Mouse (Mus musculus) urinary bladder, postnatal 36 days (tissue): ENCODE measurements at regions not wholly inside any gene's neighbourhood (a gene's known extent, or its start where the extent isn't known, plus 50 kb on each side); places are given as distances from the start of the nearest gene placed in this dataset.

Experiments
- DNase-seq, 2 experiments: peaks; one replicate each; pipeline ENCODE4 v3.0.0; 2022; ENCODE audit warnings: low spot score in 2 of 2, mixed read lengths in 1 of 2

DNA sequence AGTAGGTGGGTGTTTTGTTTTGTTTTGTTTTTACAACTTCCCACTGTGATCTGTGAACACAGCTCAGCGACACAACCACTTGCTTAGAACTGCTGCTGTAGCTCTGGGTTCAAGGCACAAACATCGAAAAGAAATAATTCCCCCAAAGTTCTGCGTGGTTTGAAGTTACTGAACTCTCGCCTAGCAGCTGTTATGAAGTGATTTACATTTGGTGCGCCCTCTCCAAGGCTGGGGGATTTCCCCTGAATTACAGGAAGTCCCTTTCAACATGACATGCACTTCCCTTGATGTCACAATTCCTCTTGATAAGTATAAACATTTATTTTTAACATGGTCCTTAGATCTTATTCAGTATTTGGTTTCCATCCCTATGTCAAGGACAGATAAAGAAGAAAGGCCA is 336.3 kb upstream of the Adgrl2 start:
- DNase-seq, result no peak

GRCm38 (mm10) chr3:149324088-149324487 is 333.7 kb upstream of the Adgrl2 start:
- no peak for DNase-seq

- no peak for DNase-seq
These were observed 328.4 kb upstream of the Adgrl2 start for GRCm38 (mm10) chr3:149318728-149319127.

DNA sequence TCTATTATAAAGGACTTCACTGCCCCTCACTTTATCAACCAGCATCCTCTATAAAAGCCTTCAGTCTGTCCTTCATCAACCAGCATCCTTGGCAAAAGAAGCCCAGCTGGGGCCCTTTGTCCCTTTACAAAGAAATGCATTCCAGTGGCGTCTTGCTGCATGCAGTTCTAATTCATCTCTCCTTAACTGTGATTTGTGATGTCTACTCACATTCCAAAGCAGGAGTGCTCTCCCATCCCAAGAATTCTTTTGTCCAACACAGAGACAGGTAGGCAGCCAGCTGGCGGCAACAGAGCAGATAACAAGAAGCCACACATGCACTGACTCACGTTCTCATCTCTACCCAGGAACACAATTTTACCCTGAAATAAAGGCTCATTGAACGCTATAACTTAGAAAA is 323.9 kb upstream of the Adgrl2 start:
- no peak for DNase-seq

DNA sequence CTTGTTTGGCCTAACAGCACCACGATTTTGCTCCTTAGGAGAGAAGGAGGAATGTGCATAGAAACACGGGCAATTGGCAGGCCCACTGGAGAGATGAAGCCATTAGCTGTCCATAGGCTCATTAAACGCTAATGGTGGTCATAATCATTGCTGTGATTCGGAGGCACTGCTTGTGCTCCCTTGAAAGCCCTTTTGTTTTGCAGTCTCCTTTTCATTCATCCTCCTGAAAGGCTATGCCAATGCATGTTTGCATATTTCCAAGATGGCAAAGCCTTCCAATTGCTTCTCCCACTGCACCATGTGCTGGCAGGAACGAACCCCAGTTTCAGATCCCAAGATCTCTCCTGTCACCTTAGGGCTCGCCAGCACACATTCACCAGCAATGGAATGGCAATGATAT is 322.9 kb upstream of the Adgrl2 start:
- no peak for DNase-seq

DNA sequence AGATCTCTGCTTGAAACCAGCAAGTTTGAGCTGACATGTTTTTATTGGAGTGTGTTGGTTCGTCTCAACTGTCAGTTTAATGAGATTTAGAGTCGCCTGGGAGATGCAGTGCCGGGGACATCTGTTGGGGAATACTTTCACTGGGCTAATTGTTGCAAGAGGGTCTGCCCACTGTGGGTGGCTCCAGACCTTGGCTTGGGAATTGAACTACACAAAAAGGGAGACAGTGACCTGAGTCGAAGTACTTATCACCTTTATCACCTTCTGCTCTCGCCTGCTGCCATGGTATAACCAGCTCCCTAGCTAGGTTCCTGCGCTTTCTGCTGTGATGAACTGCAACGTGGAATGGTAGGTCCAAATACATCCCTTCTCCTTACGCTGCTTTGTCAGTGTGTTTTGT is 321.2 kb upstream of the Adgrl2 start:
- no peak for DNase-seq

DNA sequence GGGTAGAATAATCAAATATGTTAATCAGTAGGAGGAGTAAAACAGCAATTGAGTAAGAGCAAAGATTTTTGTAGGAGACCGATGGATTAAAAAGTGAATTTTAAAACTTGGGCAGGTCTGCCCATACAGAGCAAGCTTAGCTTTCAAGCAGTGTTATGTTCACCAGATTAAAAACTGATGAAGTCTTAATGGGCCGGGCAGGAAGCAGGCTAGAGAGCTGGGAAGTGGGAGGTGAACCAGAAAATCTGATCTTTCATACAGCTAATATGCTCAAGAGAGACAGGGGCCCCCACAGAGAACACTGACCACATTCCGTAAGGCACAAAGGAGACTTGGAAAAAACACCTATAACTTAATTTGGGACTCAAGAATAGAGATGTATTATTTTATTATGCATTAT is 316.4 kb upstream of the Adgrl2 start:
- DNase-seq, result no peak

DNA sequence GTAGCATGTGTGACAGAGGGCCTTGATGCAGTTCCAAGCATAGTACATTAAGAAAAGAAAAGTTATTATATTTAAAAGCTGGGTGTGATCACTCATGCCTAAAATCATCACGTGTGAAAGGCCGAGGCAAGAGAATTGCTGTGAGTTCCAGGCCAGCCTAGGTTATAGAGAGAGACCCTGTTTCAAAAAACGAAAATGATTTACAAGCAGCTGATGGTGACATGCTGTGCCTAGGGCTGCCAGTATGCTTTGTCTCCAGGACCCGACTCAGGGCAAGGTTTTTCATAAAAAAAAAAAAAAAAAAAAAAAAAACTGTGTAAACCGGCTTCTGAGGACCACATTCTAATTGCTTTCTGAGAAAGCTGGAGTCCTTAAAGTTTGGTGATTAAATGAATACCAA is 315.9 kb upstream of the Adgrl2 start:
- no peak for DNase-seq

GRCm38 (mm10) chr3:149305440-149305839 is 315.1 kb upstream of the Adgrl2 start:
- no peak for DNase-seq

GRCm38 (mm10) chr3:149305011-149305413 is 314.7 kb upstream of the Adgrl2 start:
- DNase-seq, result no peak

GRCm38 (mm10) chr3:149303418-149303817 is 313.1 kb upstream of the Adgrl2 start:
- DNase-seq, result no peak

DNA sequence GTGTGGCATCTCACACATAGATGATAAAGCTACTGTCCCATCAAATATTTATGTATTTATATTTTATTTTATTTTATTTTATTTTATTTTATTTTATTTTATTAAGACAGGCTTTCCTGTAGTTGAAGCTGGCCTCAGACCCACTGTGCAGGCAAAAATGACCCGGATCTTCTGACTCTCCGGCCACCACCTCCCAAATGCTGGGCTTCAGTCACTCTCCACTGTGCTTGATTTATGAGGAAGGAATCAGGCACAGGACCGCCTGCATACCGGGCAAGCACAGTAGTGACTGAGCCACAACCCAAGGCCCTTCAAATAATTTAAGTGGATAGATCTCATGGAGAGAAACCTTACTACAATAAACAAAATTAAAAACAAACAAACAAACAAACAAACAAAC is 309.6 kb upstream of the Adgrl2 start:
- no peak for DNase-seq

DNA sequence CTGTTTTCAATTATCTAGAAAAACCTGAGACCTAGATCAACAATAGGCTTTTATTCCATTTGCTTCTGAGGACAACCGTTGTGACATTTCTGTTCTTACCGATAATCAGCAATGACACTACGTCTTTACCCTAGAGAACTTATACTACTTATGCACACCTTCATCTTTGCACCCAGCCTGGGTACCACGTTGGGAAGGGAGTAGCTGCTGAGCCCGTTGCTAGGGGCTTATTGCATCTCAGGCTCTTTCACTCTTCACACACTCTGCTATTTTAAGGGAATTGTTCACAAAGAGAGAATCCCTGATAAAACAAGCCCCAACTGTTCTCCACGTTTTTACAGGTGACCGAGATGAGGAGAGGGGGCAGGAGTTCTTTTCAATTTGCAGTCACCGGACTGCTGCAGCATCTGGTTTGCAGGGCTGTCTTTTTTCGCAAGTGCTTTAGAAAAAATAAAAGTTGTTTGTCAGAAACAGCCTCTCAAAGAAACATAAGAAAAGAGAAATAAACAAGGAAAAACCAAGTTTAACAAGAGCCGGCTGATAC is 306.1 kb upstream of the Adgrl2 start:
- DNase-seq, result no peak

GRCm38 (mm10) chr3:149295942-149296341 is 305.6 kb upstream of the Adgrl2 start:
- DNase-seq, result no peak

GRCm38 (mm10) chr3:149295257-149295831 is 305.0 kb upstream of the Adgrl2 start:
- no peak for DNase-seq

- DNase-seq, result no peak
These were observed 304.1 kb upstream of the Adgrl2 start for GRCm38 (mm10) chr3:149294445-149294844.

GRCm38 (mm10) chr3:149292459-149292858 is 302.1 kb upstream of the Adgrl2 start:
- no peak for DNase-seq

GRCm38 (mm10) chr3:149291473-149291872 is 301.1 kb upstream of the Adgrl2 start:
- DNase-seq, result no peak

- DNase-seq, result no peak
These were observed 299.9 kb upstream of the Adgrl2 start for GRCm38 (mm10) chr3:149290228-149290627.

DNA sequence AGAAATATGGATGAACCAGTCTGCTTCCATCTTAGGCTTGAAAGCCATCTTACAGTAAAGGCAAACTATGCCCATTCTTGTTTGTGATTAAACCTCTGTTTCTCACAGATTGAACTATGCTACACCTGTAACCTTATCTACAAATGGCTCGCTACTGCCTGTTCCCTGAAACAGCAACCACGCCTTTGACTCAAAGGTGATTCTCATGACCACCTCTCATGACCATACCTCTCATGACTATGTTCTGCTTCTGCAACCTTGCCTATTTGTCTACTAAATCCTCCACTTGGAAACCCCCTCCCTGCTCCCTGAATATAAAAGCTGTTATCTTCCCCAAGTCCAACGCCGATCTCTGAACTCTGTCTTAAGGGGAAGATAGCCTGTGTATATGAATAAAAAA is 296.7 kb upstream of the Adgrl2 start:
- no peak for DNase-seq

DNA sequence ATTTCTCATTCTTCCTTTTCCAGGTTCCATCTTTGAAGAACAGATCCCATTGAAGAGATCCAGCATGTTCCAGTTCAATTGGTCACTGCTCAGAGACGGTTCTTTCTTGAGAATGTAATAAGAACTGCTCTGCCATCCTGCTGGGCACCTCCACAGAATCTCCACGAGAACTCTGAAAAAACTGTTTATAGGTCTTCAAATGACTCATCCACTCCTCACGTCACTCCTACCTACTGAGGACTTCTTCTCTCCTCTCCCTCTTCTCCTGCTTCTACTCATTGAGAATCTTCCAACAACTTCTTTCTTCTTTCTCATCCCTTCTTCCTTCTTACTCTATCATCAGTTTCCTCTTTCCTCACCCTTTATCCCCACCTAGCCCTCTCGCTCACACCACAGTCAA is 294.6 kb upstream of the Adgrl2 start:
- DNase-seq, result no peak

DNA sequence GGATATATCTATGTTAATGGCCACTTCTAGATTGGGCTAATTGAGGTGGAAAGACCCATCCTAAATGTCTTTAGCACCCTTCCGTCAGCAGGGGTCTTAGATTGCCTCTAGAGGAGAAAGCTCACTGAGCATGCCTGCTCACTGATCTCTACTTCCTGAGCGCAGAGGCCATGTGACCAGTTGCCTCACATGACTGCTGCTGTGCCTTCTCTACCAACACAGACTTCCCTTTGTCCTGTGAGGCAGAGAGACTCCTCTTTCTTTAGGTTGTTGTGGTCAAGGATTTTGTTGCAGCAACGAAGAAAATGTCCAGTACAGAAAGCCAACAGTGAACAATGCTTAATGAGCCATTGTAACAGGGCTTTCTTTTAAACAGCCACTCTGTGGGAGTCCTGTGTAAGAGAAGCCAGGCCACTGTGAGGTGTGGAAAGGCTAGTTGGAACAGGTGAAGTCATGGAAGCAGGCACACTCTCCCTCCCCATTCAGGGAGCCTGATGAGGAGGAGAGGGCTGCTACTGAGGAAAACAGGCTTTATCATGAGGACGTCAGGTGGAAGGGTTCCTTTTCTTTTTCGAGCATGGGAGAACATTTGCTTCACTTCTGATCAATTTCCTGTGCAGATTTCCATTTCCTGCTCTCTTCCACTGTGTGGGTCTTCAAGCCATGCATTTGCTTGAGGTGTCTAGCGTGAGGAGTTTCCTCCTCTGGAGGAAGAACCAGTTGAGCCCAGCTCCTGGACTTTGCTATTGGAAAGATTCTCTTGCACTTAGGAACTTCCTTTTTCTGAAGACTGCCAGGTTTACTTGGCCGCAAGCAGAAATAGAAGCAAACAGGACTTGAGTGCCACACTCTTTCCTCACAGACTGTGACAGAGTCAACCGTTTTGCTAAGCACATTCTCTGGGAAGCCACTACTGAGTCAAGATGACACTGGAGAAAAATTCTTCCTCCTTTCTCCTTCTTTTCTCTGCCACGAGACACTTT is 290.7 kb upstream of the Adgrl2 start:
- DNase-seq, result no peak

DNA sequence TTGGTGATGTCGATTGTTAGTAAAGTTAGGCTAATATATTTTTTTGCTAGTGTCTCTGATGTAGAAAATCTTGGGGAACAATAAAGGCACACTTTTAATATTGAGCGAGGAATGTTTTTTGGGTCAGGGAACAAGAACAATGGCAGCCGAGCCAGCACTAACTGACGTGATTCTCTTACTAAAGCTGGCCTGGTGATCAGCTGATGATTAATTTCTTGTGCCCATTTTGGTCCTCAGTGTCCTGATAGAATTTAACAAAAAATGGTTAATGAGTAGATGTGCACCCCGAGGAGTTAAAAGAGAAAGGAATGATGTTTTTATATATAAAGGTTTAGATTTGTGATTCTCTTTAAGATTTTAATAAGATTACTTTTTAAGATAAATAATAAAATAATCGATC is 289.0 kb upstream of the Adgrl2 start:
- no peak for DNase-seq
